Mouse (Mus musculus): ENCODE data around the gene Vkorc1. TPM values are rescaled to one million over a fixed set of nuclear protein-coding genes. Genes with fewer than 3 reads are reported as not detected.

Vkorc1 gene
- total and polyA plus RNA-seq, 3 experiments, result 0.25 TPM; not detected in 2

- in situ Hi-C loops (cut with MboI; ENCODE audit: low pct_ligation_motif_present, low pct_unique_long_range_greater_than_20kb, low sequenced_read_pairs), result no loop called here
- TF ChIP-seq CHD2 (IDR thresholded peaks at IDR 0.05; ENCODE audit: low read length) (no peak), ZNF384 (IDR thresholded peaks at IDR 0.05; ENCODE audit: low read depth, low read length) (0 out of 2 replicates have a peak, but pooled peaks have one; percentile 11), ZKSCAN1 (IDR thresholded peaks at IDR 0.05; ENCODE audit: borderline replicate concordance, low read depth, low read length) (no peak), E2F4 (IDR thresholded peaks at IDR 0.05; ENCODE audit: insufficient replicate concordance, low read depth, low read length) (no peak), IRF4 (IDR thresholded peaks at IDR 0.05; ENCODE audit: low read depth, low read length) (no peak), KAT2A (IDR thresholded peaks at IDR 0.05; ENCODE audit: insufficient replicate concordance, low read length) (no peak), BHLHE40 (IDR thresholded peaks at IDR 0.05; ENCODE audit: low read depth, low read length) (no peak), UBTF (IDR thresholded peaks at IDR 0.05; ENCODE audit: low read depth, low read length) (no peak), MEF2A (IDR thresholded peaks at IDR 0.05; ENCODE audit: borderline replicate concordance, low read depth, low read length) (no peak), EP300 (IDR thresholded peaks at IDR 0.05; ENCODE audit: low read length) (no peak), JUND (conservative IDR thresholded peaks at IDR 0.05; ENCODE audit: low read depth, low read length) (no peak), GABPA (IDR thresholded peaks at IDR 0.05; ENCODE audit: insufficient replicate concordance, low read depth, low read length) (no peak), NRF1 (IDR thresholded peaks at IDR 0.05; ENCODE audit: low read depth, low read length) (no peak), JUN (IDR thresholded peaks at IDR 0.05; ENCODE audit: insufficient read depth, low read depth, low read length) (no peak), USF1 (IDR thresholded peaks at IDR 0.05; ENCODE audit: low read depth, low read length) (no peak), TBP (conservative IDR thresholded peaks at IDR 0.05; ENCODE audit: low read depth, low read length) (no peak), CTCF (conservative IDR thresholded peaks at IDR 0.05 in 1 of 2, IDR thresholded peaks at IDR 0.05 in 1 of 2; ENCODE audit: low read depth in 2 of 2, low read length in 2 of 2) (peak; percentile 8 to 62; a peak in 2 of 4 replicates), RAD21 (IDR thresholded peaks at IDR 0.05; ENCODE audit: low read depth, low read length) (peak; percentile 29), MXI1 (IDR thresholded peaks at IDR 0.05; ENCODE audit: low read depth, low read length) (no peak), MAX (IDR thresholded peaks at IDR 0.05; ENCODE audit: low read length) (no peak), HCFC1 (IDR thresholded peaks at IDR 0.05; ENCODE audit: low read depth, low read length) (no peak), POLR2A (IDR thresholded peaks at IDR 0.05; ENCODE audit: low read depth, low read length) (no peak), ZMIZ1 (IDR thresholded peaks at IDR 0.05; ENCODE audit: low read depth, low read length) (no peak), ELF1 (IDR thresholded peaks at IDR 0.05; ENCODE audit: low read depth, low read length) (no peak), RCOR1 (conservative IDR thresholded peaks at IDR 0.05; ENCODE audit: low read depth, low read length) (no peak), PAX5 (IDR thresholded peaks at IDR 0.05; ENCODE audit: low read length) (no peak), TCF12 (IDR thresholded peaks at IDR 0.05; ENCODE audit: low read depth, low read length) (no peak)
- H3K4me1 ChIP-seq (ENCODE audit: control insufficient read depth in 1 of 2, insufficient read depth in 2 of 2), result peaks cover 8 to 42% of the 10 kb centered on the region in 2 experiments
- no peak overlapping the region for H3K4me2 ChIP-seq (ENCODE audit: insufficient read depth, low read depth, poor library complexity, severe bottlenecking)
- no peaks in the 10 kb centered on the region for H3K9me3 ChIP-seq (replicated peaks; ENCODE audit: low read length)
- H3K27ac ChIP-seq (ENCODE audit: insufficient read depth, low read depth), result no peak overlapping the region
- H3K79me2 ChIP-seq (replicated peaks; ENCODE audit: control insufficient read depth, extremely low read depth, insufficient read depth, poor library complexity, severe bottlenecking), result no peaks in the 10 kb centered on the region
- peak; percentile 54 for DNase-seq (ENCODE audit: extremely low read depth)
- H3K4me3 ChIP-seq (replicated peaks in 1 of 3; ENCODE audit: low read depth in 2 of 3, low read length in 2 of 3, poor library complexity in 1 of 3), result no peak overlapping the region
- dilution Hi-C loops (cut with MboI; ENCODE audit: extremely low pct_ligation_motif_present, extremely low pct_unique_long_range_greater_than_20kb, low sequenced_read_pairs), result no loop called here
- H3K9ac ChIP-seq (ENCODE audit: insufficient read depth, low read depth), result no peak overlapping the region
- no peaks in the 10 kb centered on the region for H3K27me3 ChIP-seq (replicated peaks)
- H3K36me3 ChIP-seq (replicated peaks in 1 of 2; ENCODE audit: control insufficient read depth in 1 of 2, insufficient read depth in 1 of 2, low read length in 1 of 2), result peaks cover 12 to 47% of the 10 kb centered on the region in 2 experiments
Observed at GRCm38 (mm10) chr7:127919290-127919689, 23.9 kb upstream of the Vkorc1 start.

All from CH12.LX (cell line).